Mouse (Mus musculus) heart, adult 11 months (tissue): Measurements from ENCODE around the gene Fars2.

Experiments
- DNase-seq: peaks from one replicate; pipeline ENCODE4 v3.0.0; 2022

The Fars2 gene

GRCm38 (mm10) chr13:36530852-36531251 is 413.6 kb downstream of the Fars2 start:
- no peak for DNase-seq

- DNase-seq: peak; percentile 90
Observed at GRCm38 (mm10) chr13:36531893-36532292, 414.7 kb downstream of the Fars2 start.

- DNase-seq: no peak
Observed at GRCm38 (mm10) chr13:36533071-36533470, 415.9 kb downstream of the Fars2 start.

GRCm38 (mm10) chr13:36533518-36533917 is 416.3 kb downstream of the Fars2 start:
- peak; percentile 92 for DNase-seq

- DNase-seq: no peak
Observed at GRCm38 (mm10) chr13:36533966-36534540, 416.8 kb downstream of the Fars2 start.

- no peak for DNase-seq
Observed at GRCm38 (mm10) chr13:36537580-36537979, 420.4 kb downstream of the Fars2 start.

- no peak for DNase-seq
Observed at GRCm38 (mm10) chr13:36538385-36538784, 421.2 kb downstream of the Fars2 start.

GRCm38 (mm10) chr13:36540231-36540630 is 423.0 kb downstream of the Fars2 start:
- peak; percentile 97 for DNase-seq

GRCm38 (mm10) chr13:36541287-36541780 is 424.1 kb downstream of the Fars2 start:
- peak; percentile 97 for DNase-seq

GRCm38 (mm10) chr13:36550694-36551093 is 433.5 kb downstream of the Fars2 start:
- DNase-seq: no peak

GRCm38 (mm10) chr13:36552522-36553246 is 435.5 kb downstream of the Fars2 start:
- DNase-seq: no peak

GRCm38 (mm10) chr13:36553247-36553642 is 436.0 kb downstream of the Fars2 start:
- no peak for DNase-seq

- DNase-seq: peak; percentile 89
Observed at GRCm38 (mm10) chr13:36554743-36555142, 437.5 kb downstream of the Fars2 start.

- peak; percentile 93 for DNase-seq
Observed at GRCm38 (mm10) chr13:36562447-36563441, 445.5 kb downstream of the Fars2 start.

GRCm38 (mm10) chr13:36564764-36565315 is 447.6 kb downstream of the Fars2 start:
- no peak for DNase-seq

- DNase-seq: peak; percentile 79
Observed at GRCm38 (mm10) chr13:36576781-36577180, 459.6 kb downstream of the Fars2 start.

- DNase-seq: no peak
Observed at GRCm38 (mm10) chr13:36577916-36578568, 460.8 kb downstream of the Fars2 start.

- DNase-seq: peak; percentile 96
Observed at GRCm38 (mm10) chr13:36578569-36579333, 461.5 kb downstream of the Fars2 start.

- DNase-seq: peak; percentile 75
Observed at GRCm38 (mm10) chr13:36582406-36583070, 465.3 kb downstream of the Fars2 start.

- DNase-seq: peak; percentile 66
Observed at GRCm38 (mm10) chr13:36583481-36584151, 466.4 kb downstream of the Fars2 start.
